Mouse (Mus musculus): ENCODE results near the gene Uhrf1.
A peak's percentile ranks its signal among the peaks of the same experiment; 100 is the strongest.
"Not testable (repeated sequence)": the region's sequence is repeated elsewhere in the genome, so short reads cannot be mapped to it uniquely, and the experiment has no call there.

Gene Uhrf1

GRCm38 (mm10) chr17:56303160-56303846 is at the start of gene Uhrf1:
Uhrf1 (plus strand) TSS chr17:56303321.
- peak; percentile 96 for DNase-seq

- no peak for DNase-seq
Observed at GRCm38 (mm10) chr17:56254695-56255094, 48.4 kb upstream of the Uhrf1 start.

- no peak for DNase-seq
Observed at GRCm38 (mm10) chr17:56255429-56255828, 47.7 kb upstream of the Uhrf1 start.

- DNase-seq, result peak; percentile 99
Observed at GRCm38 (mm10) chr17:56255863-56256238, 47.3 kb upstream of the Uhrf1 start.

GRCm38 (mm10) chr17:56256239-56256881 is 46.8 kb upstream of the Uhrf1 start, which contains the start of gene Fem1a:
Fem1a (plus strand) TSS chr17:56256810.
- DNase-seq, result peak; percentile 92

- no peak for DNase-seq
Observed at GRCm38 (mm10) chr17:56257181-56257894, 45.8 kb upstream of the Uhrf1 start.

GRCm38 (mm10) chr17:56258269-56258668 is 44.9 kb upstream of the Uhrf1 start:
- DNase-seq, result not testable (repeated sequence)

- DNase-seq, result not testable (repeated sequence)
Observed at GRCm38 (mm10) chr17:56258812-56259211, 44.3 kb upstream of the Uhrf1 start.

GRCm38 (mm10) chr17:56259301-56260037 is 43.7 kb upstream of the Uhrf1 start:
- DNase-seq, result no peak

GRCm38 (mm10) chr17:56261166-56261565 is 42.0 kb upstream of the Uhrf1 start:
- DNase-seq, result no peak

GRCm38 (mm10) chr17:56262645-56263094 is 40.5 kb upstream of the Uhrf1 start:
- DNase-seq, result no peak

- peak; percentile 81 for DNase-seq
Observed at GRCm38 (mm10) chr17:56264020-56264419, 39.1 kb upstream of the Uhrf1 start.

- no peak for DNase-seq
Observed at GRCm38 (mm10) chr17:56265011-56265410, 38.1 kb upstream of the Uhrf1 start.

GRCm38 (mm10) chr17:56265869-56266268 is 37.3 kb upstream of the Uhrf1 start:
- DNase-seq, result no peak

- DNase-seq, result no peak
Observed at GRCm38 (mm10) chr17:56266271-56266670, 36.9 kb upstream of the Uhrf1 start.

GRCm38 (mm10) chr17:56269153-56269630 is 33.9 kb upstream of the Uhrf1 start:
- peak; percentile 51 for DNase-seq

GRCm38 (mm10) chr17:56269741-56270140 is 33.4 kb upstream of the Uhrf1 start:
- no peak for DNase-seq

- DNase-seq, result no peak
Observed at GRCm38 (mm10) chr17:56271609-56272253, 31.4 kb upstream of the Uhrf1 start.

- no peak for DNase-seq
Observed at GRCm38 (mm10) chr17:56272644-56273043, 30.5 kb upstream of the Uhrf1 start.

GRCm38 (mm10) chr17:56273482-56273881 is 29.6 kb upstream of the Uhrf1 start:
- no peak for DNase-seq

GRCm38 (mm10) chr17:56273986-56274385 is 29.1 kb upstream of the Uhrf1 start:
- DNase-seq, result no peak

- peak; percentile 58 for DNase-seq
Observed at GRCm38 (mm10) chr17:56275842-56276480, 27.2 kb upstream of the Uhrf1 start.
